Mouse (Mus musculus) thymus, postnatal 14 days (tissue): ENCODE measurements around the gene Dync1i2.
A peak's percentile ranks its signal among the peaks of the same experiment; 100 is the strongest.

Source experiments
- DNase-seq: peaks from one replicate; pipeline ENCODE4 v3.0.0; 2021

Dync1i2 gene

GRCm38 (mm10) chr2:71209041-71209755 lies 2.3 kb upstream of the Dync1i2 start:
- DNase-seq, result no peak

DNA sequence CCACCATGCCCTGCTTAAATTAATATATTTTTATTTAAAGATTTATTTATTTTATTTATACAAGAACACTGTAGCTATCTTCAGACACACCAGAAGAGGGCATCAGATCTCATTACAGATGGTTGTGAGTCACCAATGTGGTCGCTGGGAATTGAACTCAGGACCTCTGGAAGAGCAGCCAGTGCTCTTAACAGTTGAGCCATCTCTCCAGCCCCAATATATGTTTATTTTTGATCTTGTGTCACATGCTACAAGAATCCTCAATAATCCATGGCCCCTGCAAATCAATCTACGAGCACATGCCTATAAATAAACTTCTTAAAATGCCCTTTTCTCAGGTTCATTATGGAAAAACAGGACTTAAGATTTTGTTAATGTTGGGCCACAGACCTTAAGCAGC lies 410 bp upstream of the Dync1i2 start:
- no peak for DNase-seq

DNA sequence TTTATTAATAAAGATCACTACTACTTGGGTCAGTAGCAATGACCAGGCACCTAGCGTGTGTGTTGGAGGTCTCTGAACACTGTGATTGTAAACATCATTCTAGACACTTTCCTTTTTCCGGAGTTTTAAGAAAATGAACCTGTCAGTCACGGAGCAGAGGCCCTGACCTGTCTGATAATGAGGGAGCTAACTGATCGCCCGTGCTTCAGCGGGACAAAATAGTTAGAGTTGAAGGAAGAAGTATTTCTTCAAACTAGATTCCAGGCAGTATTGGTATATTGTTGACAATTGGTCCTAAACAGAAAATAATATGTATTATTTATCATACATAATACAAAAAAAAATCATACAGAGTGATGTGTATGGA lies 837 bp downstream of the Dync1i2 start:
- DNase-seq, result no peak

DNA sequence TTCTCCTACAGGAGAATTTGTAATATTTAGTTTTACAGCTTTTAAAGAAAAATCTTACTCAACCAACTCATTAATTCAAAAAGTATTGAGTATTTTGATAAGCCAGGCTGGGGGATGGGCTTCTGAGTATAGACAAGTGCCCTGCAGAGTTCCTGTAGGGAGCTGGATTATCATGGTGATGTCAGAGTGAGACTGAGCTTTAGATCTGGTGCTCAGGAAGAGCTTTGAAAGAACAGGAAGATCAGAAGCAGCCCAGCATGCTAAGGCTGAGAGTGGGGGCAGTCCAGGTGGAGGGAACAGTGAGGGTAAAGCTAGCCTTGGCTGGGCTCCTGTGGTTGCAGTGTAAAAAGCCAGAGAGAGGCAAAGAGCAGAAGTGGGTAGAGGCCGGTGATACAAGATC lies 9.5 kb downstream of the Dync1i2 start:
- peak; percentile 23 for DNase-seq

DNA sequence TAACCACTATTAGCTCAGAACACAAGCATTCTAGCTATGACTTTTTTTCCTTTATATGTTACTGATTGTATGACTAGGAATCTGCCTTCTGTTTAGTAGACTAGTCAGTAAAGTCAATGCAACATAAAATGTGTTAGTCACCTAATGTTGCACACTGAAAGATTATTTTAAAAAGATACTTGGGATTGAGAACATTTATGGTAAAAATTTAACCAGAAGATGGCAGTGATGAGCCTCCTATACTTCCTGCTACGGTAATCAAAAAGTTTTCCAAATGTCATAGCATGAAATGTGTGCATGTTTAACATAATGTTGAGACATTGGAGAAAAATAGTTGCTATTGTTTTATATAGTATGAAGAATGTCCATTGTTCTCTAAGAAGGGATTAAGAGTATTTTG lies 15.9 kb downstream of the Dync1i2 start:
- no peak for DNase-seq

GRCm38 (mm10) chr2:71229603-71230002 lies 18.1 kb downstream of the Dync1i2 start:
- no peak for DNase-seq

- DNase-seq, result no peak
Measured at GRCm38 (mm10) chr2:71231951-71232350, 20.4 kb downstream of the Dync1i2 start.

- DNase-seq, result no peak
Measured at GRCm38 (mm10) chr2:71232976-71233375, 21.5 kb downstream of the Dync1i2 start.

- DNase-seq, result no peak
Measured at GRCm38 (mm10) chr2:71235420-71235819, 23.9 kb downstream of the Dync1i2 start.

GRCm38 (mm10) chr2:71236009-71236408 lies 24.5 kb downstream of the Dync1i2 start:
- no peak for DNase-seq

DNA sequence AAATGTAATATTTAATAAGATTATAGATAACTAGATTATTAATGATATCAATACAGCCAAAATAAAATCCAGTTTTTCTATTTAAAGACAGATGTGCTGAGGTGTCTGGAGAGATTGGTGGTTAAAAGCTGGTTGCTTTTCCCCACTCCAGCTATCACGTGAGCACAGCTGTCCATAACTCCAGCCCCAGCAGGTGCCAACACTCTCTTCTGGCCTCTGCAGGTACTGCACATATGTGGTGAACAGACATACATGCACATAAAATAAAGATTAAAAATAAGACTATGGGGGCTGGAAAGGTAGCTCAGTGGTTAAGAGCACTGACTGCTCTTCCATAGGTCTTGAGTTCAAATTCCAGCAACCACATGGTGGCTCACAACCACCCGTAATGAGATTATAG lies 30.0 kb downstream of the Dync1i2 start:
- DNase-seq, result no peak

GRCm38 (mm10) chr2:71242180-71242579 lies 30.7 kb downstream of the Dync1i2 start:
- DNase-seq, result no peak

DNA sequence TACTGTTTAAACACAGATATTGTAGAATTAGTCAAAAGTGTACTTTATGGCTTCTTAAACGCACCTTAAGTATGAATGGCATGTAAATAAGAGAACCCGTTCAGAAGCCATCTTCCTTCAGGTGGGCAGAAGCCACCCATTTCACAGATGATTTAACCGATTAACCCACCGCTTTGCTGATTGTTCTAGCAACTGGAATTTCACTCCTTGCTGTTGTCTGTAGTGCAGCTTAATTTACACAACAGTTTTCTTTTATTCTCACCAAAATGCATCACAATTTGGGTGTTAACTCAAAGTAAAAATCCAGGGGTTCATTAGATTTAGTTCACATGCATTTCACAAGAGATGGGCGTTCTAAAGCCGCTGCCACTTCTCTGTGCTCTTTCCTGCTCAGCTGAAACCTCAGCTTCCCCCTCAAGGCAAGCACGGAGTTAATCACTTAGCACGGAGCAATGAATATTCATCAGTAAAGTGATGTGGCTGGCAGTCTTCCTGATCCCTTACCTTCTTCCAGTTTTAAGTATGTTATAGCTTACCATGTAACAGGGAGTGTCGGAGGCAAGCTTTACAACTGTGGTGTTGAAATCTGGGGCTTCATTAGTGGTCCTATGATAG lies 31.7 kb downstream of the Dync1i2 start:
- no peak for DNase-seq

DNA sequence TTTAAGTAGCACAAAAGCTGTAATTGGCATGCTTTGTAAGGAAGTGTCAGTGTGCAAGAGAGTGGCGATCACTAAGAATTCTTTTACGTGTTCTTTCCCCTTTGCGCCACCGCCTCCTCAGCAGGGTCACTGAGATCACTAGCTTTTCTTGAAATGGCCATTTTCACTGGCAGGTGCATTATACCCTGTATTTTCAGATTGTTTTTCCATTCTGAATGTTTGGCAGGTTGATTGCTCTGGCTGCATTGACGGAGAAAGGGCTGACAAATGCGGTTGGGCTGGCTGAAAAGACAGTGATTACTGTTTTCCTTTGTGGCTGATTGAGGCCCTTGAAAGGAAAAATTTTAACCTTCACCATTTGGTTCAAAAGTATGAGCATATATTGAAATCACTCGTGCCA lies 33.3 kb downstream of the Dync1i2 start:
- DNase-seq, result no peak

- DNase-seq, result no peak
Measured at GRCm38 (mm10) chr2:71245416-71245815, 33.9 kb downstream of the Dync1i2 start.

DNA sequence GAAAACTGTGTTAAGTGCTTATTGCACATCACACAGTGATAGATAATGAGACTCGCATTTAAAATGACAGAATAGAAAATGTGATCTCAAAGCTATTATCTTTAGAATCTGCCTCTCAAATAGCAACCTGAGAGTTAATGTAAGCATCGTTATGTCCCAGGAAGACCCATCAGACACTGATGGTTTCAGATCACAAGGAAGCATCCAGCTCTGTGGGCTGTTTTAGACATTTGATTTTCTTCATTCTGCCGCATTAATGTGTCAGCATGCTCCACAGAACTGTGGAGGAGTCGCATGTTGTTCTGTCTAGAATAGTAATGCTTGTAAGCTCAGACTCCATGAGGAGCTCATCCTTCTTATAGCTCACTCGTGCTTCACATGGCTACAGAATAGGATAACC lies 34.6 kb downstream of the Dync1i2 start:
- no peak for DNase-seq

GRCm38 (mm10) chr2:71248071-71248470 lies 36.6 kb downstream of the Dync1i2 start:
- DNase-seq, result no peak

DNA sequence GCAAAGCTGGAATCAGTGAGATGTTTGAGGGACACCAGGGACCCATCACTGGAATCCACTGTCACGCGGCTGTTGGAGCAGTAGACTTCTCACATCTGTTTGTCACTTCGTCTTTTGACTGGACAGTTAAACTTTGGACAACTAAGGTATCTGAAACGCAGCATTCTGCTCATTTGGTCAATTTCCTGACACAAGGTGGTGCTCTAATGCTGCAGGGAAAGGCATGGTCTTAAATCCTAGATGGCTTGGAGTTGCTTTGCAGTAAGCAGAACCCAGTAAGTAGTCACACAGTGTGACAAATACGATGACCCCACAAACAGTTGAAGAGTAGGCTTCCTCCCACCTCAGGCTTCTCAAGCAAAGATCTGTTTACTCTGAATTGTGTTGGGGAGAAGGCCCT lies 39.3 kb downstream of the Dync1i2 start:
- DNase-seq, result peak; percentile 9

- DNase-seq, result no peak
Measured at GRCm38 (mm10) chr2:71254836-71255235, 43.3 kb downstream of the Dync1i2 start.

- DNase-seq, result no peak
Measured at GRCm38 (mm10) chr2:71256581-71256980, 45.1 kb downstream of the Dync1i2 start.

DNA sequence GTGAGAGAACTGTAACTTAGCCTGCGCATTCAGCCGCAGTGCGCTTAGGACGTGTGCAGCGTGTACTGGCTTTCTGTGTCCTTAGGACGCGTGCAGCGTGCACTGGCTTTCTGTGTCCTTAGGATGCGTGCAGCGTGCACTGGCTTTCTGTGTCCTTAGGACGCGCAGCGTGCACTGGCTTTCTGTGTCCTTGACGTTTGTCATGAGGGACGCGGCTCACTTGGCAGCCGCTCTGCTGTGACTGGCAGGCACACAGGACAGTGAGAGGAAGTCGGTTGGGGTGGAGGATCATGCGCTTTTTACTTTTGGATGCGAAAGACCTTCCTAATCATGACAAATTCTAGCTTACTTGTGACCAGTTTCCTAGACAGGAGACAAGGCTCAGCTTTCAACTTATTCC lies 53.1 kb downstream of the Dync1i2 start:
- DNase-seq, result no peak

DNA sequence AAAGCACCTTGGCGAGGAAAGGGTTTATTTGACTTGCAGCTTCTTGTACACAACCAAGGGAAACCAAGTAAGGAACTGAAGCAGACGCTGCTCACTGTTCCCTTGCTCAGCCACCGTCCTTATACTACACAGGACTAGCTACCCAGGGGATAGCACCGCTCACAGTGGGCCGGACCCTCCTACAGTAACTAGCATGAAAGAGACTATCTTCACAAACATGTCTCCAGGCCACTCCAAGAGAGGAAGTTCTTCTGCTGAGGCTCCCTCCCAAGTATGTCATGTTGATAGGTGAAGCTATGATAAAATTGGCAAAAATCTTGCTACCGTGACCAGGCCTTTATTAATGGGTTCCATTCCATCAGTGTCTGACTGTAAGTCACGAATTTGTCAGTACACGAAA lies 57.2 kb downstream of the Dync1i2 start:
- no peak for DNase-seq

- DNase-seq, result no peak
Measured at GRCm38 (mm10) chr2:71269332-71269731, 57.8 kb downstream of the Dync1i2 start.

DNA sequence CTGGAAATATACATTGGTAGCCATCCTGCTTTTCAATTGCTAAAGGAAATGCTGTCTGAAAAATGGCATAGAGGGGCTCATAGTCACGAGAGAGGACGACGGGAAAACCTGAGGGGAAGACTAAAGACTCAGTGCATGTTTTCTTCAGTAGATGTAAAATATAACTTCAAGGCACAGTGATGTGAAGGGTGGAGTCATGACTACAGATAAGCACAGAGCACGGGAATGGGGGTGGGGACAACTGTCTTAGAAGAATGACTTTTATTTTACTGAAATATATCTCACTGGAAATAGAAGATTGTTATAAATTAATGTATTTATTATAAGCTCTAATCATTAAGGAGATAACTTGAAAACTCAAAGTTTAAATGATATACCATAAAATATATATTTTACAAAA lies 58.6 kb downstream of the Dync1i2 start:
- DNase-seq, result no peak
